Mouse (Mus musculus): Measurements from ENCODE around the gene Akr1a1. TPM values are rescaled to one million over a fixed set of nuclear protein-coding genes. Genes with fewer than 3 reads are reported as not detected.
A peak's percentile ranks its signal among the peaks of the same experiment; 100 is the strongest.
"Not testable (repeated sequence)": the region's sequence is repeated elsewhere in the genome, so short reads cannot be mapped to it uniquely, and the experiment has no call there.

The Akr1a1 gene
- 639 and 649 TPM in 2 replicates for total RNA-seq (2021)
- long read RNA-seq, experiment 1, transcript Akr1a1-201 (9 exons, 1,420 nt): major isoform, 596 of 630 reads
- long read RNA-seq, experiment 1, partial matches to known transcripts: 19 of 630 reads
- long read RNA-seq, experiment 1, other reads (novel, unspliced or antisense): 14 of 630 reads
- long read RNA-seq, experiment 2, transcript Akr1a1-201 (9 exons, 1,420 nt): major isoform, 413 of 449 reads
- long read RNA-seq, experiment 2, partial matches to known transcripts: 24 of 449 reads
- long read RNA-seq, experiment 2, other reads (novel, unspliced or antisense): 11 of 449 reads

DNA sequence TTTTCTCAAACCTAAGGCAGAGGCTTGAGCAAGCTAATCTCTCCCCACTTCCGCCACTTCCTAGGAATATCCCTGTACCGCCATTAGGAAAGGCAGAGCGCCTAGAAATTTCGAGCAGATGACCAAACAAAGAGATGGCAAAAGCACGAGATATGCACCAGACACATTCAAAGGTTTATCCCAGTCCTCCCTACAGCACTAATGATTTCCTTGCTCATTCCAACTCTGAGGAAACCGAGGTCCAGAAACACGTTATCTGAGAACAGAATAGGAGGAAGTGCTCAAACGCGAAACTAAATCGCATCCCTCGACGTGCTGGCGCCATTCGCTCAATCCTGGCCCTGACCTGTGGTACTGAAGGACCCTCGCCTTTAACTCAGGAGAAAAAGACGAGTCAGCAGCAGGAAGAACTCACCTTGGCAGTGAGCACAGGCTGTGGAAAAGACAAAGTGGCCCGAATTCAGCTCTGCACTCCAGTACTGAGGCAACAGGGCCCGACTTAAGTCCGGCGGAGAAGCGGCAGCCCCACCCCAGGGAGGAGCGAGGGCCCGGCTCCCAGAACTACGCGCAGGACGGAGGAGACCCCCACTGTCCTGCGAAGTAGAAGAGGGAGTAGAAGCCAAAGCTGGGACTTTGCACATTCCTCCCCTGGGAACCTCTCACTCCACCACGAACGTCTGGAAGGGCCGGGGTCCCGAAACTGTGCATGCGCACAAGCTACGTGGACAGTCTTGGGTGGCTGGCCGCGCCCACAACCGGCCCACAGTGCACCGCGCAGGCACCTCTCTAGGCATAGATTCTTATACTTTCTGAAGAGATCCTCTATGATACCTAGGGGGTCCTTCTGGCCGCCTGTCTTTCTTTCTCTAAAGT lies at the start of gene Akr1a1:
Gene Akr1a1, minus strand, starts transcription at position 757 of the 873 bp plus-strand sequence.
- DNase-seq: peak; percentile 95

DNA sequence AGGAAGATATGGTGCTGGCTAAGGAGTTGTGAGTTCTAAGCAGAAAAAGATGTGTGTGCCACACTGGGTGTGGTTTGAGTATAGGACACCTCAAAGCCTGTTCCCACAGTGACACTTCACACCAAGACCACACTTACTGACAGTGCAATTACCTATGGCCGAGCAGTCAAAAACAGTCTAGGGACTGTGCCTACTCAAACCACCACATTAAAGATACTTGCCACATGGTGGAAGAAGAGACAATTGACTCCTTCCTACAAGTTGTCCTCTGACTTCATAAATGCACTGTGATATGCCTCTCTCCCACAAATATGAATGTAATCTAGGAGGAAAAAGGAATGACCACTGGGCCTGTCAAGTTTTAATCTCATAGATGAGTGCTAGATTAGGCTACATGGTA lies 49.5 kb upstream of the Akr1a1 start:
- no peak for DNase-seq

DNA sequence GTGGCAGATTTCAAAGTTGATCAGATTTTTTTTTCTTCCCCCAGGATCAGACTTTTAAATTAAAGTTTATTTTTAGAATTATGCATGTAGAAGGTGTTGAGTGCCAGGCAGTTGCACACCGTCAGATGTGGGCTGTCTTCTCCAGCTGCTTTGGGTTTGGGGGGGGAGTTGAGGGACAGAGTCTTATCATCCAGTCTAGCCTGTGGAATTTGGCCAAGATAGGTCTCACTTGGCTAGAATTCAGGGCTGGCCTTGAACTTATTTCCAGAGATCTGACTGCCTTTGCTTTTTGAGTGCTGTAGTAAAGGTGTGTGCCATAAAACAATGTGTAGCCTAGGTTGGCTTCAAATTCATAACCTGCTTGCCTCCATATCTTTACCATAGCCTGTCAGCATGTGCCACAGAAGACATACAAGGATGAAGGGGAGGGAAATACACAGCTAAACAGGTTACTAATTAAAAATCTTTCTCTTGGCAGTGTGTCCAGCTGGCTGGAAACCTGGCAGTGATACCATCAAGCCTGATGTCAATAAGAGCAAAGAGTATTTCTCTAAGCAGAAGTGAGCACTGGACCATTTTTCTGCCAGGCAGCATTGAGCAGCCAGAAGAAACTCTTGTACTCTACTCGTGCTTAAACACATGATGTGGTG lies 47.3 kb upstream of the Akr1a1 start:
- DNase-seq: peak; percentile 60

DNA sequence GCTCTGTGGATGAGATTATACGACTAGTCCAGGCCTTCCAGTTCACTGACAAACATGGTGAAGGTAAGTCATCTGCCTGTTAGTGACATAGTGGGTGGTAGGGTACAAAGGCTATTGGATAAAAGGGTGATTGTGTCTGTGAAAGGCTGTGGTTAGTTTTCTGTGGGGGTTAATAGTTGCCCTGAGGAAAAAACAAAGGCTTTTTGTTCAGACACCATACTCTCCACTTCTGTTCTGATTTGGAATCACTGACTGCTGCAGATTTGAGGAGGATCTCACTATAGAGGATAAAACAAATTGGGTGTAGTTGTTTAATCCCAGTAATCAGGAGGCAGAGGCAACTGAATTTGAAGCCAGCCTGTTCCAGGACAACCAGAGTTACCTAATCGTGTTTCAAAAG lies 42.3 kb upstream of the Akr1a1 start:
- DNase-seq: no peak

DNA sequence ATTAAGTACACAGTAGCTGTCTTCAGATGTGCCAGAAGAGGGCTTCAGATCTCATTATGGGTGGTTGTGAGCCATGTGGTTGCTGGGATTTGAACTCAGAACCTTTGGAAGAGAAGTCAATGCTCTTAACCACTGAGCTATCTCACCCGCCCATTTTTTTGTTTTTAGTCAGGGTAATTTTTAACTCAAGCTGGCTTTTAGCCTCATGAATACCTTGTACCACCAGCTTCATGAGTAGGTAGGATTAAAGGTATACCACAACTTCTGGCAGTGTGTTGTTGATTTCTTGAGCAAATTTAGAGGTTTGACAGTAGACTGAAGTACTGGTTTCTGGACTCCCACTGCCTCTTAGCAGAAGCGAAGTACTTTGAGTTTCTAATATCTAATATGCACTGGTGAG lies 40.7 kb upstream of the Akr1a1 start:
- no peak for DNase-seq

DNA sequence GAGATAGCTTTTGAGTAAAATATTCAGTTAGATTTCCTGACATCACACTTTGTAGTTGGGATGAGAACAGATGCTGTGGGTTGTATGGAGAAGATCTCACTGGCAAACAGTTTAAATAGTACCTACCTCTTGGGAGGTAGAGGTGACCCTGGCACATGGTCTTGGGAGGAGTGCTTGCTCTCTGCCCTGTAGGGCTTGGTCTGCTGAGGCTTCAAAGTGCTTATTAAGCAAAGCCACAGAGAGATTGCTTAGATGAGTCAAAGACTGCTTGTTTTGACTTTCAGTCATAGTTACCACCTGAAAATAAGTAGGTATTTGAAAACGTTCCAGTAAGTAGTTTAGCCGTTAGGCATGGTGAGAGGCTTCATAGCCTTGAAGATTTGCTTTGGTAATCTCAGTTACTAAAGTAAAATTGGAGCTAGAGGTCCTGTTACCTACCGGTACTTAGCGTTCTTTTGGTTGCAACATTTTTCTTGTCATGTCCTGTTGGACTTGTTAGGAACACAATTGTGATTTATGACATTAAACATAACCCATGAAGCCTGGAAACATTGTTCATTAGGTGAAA lies 37.9 kb upstream of the Akr1a1 start:
- DNase-seq: no peak

DNA sequence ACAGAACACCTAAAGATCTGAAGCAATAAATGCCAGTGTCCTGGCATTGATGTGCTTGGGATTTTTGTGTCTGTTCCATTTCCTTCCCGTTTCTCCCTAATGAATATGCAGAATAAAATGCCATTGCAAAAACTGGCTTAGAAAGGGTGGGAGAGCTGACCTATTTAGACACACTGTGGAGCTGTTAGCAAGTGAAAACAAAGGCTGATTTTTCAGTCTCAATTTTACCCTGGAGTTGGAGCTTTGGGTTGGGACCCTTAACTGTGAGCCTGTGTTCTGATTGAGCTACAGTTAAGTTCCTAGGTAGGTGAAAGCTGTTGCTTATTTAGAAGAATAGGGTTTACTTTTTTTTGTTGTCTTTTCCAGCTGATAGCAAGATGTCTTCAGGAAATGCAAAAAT lies 35.6 kb upstream of the Akr1a1 start:
- no peak for DNase-seq

DNA sequence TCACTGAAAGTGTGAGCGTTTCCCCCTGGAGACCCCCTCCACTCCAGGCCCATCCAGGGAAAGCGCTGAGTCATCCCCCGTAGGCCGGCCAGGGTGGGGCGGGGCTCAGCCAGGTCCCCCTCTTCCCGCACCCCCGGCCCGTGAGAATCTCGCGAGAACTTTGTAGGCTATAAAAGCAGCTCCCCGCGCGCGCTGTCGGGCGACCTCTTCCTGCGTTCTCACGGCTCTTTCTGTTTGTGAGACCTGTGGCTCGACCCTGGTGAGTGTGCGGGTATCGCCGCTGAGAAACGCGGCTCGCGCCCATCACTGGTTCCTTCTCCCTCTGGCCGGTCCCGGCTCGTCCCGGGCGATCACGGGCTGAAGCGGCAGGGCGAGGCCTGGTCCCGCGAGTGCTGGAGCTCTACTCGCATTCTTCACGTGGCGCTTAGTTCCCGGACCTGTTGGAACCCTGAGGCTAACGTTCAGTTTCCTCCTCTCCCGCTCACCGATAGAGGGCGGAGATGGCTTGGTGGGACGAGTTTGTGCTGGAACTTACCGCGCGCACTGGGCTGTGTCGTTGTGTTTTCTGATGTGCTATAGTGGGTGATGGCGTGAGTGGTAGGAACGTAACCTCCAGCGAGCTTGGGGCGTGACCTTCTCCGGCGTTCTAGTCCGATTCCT lies 34.1 kb upstream of the Akr1a1 start, which contains the start of gene Prdx1:
Gene Prdx1, plus strand, starts transcription at position 143 of the 660 bp plus-strand sequence.
- peak; percentile 99 for DNase-seq

DNA sequence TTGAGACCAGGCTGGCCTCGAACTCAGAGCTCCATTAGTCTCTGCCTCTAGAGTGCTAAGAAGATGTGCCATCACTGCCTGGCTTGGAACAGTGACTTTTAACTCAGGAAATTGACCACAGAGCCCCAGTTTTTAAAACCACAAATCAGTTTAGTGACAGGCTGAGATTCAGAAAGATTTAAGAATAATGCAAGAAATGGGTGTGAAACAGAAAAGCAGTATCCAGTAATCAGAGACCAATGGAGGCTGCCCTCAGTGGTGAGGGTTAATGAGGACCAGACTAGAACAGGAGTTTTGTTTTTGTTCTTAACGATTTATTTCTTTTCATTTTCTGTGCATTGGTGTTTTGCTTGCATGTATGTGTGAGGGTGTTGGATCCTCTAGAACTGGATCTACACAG lies 33.2 kb upstream of the Akr1a1 start:
- DNase-seq: no peak

DNA sequence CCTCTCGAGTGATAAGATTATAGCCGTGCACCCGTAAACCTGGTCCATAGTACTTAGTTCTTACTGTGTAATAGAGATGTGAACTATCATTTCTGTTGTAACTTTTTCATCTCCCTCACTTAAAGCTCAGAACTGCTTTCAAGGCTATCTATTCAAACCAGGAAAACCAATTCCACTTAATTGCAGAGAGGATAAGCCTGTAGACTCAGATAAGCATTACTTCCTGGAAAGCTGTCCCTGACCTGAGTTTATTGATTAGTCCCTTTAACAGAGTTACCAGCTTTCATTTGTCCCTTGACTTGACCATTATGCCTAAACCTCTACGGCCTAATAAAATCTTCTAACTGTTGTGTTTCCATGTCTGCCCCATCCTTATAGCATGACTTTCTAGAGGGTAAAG lies 32.5 kb upstream of the Akr1a1 start:
- DNase-seq: no peak

DNA sequence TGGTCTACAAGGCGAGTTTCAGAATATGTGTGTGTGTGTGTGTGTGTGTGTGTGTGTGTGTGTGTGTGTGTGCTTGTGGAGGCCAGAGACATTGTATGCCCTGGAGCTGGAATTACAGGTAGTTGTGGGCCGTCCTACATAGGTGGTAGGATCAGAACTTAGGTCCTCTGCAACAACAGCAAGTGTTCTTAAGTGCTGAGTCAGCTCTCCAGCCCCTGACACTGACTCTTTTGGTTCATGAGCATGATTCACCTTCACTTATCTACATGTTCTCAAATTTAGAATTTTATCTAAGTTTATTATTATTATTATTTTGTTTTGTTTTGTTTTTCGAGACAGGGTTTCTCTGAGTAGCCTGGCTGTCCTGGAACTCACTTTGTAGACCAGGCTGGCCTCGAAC lies 29.0 kb upstream of the Akr1a1 start:
- not testable (repeated sequence) for DNase-seq

DNA sequence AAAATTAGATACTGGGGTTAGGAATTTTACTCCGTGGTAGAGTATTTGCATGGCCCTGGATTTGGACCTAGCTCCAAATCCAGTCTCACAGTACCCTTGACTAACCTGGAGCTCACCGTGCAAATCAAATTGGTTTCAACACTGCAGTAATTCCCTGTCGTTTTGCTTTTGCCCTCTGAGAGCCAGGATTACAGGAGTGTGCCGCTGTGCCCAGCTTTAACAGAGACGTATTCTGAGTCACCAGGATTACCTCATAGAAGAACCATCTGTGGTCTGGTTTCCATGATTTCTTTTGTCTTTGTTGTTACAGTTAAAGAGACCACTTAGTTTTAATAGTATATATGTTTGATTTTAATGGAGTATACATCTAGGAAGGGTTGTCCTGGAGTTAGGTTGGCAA lies 27.7 kb upstream of the Akr1a1 start:
- peak; percentile 31 for DNase-seq

DNA sequence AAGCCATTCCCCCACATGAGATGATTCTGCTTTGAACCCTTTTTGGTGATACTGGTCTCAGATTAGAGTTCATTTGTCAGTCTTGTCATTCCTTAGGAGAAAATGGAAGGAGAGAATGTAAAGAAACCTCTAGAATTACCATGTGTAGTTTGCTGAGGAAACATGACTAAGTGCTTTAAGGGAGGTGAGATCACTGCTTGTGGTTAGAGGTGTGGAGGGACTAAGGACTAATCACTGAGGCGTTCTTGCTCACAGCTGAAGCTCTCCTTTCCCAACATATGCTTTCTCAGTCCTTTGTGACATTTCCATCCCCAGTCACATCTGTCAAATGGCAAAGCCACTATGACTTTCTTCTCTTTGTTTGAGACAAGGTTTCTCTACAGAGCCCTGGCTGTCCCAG lies 26.3 kb upstream of the Akr1a1 start:
- DNase-seq: no peak

DNA sequence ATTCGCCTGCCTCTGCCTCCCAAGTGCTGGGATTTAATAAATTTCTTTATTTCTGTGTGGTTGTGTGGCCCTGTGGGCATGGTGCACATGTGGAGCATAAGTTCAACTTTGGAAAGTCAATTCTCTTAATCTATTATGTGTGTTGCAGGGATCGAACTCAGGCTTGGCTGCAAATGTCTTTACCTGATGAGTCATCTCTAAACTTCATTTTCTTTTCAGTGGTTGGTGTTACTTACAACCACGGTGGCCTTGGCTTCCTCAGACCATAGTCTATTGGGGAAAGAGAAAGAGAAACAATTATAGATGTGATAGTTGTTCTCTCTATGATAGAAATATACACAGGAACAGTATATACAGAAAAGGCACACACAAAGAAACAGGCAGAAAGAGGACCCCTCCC lies 24.5 kb upstream of the Akr1a1 start:
- no peak for DNase-seq

DNA sequence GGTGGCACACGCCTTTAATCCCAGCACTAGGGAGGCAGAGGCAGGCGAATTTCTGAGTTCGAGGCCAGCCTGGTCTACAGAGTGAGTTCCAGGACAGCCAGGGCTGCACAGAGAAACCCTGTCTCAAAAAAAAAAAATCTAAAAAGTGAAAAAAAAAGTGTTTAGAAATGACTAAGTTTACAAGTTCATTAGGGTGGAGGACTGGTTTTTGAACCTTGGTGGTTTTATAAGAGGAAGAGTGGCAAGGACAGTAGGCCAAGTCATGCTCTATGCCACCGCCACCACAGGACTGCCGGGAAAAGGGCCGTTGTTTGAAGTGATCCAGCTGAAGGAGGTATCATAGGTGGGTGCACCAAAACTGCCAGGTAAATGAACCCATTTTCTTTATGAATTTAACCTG lies 23.3 kb upstream of the Akr1a1 start:
- DNase-seq: not testable (repeated sequence)

DNA sequence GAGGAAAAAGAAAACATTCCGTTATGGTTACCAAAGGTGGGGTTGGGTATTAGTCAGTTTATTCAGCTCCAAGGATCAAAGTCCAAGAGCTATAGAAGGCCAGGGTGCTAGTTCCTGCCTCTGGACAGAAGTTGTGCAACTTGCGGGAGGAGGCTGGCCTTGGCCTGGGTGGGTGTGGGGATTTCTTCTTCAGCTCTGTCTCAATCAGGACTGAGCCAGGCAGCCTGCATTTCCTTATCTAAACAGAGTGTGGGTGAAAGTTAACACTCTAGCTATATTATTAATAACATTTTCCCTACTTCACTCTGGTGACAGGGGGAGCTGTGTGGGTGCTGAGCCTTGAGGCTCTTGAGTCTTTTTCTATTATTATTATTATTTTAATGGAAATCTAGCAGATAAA lies 21.3 kb upstream of the Akr1a1 start:
- DNase-seq: peak; percentile 86

DNA sequence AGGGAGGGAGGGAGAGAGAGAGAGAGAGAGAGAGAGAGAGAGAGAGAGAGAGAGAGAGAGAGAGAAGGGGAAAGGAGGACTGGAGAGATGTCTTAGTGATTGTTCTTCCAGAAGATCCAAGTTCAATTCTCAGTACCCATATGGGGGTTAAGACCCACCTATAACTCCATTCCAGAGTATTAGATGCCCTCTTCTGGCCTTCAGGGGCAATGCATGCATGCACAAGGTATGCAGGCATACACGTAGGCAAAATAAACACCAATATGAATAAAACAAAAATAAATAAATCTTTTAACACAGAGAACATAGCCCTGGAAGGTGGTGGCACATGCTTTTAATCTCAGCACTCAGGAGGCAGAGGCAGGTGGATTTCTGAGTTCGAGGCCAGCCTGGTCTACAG lies 17.8 kb upstream of the Akr1a1 start:
- DNase-seq: peak; percentile 38

DNA sequence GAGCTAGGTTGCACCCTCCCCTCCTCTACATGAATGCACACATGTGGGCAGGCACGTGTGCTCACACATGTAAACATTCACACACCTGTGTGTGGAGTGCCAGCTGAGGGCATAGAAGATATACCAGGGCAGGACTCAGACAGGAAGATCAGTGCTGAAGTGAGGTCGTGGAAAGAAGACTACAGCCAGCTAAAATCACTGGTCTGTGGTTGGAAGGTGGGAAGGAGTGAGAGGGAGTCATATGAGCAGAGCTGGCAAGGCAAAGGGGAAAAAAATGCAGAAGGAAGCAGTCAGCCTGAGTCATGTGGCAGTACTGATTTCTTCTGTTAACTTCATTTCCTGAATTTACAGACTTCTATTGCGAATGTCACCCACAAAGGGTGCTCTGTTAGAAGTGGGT lies 16.7 kb upstream of the Akr1a1 start:
- no peak for DNase-seq

DNA sequence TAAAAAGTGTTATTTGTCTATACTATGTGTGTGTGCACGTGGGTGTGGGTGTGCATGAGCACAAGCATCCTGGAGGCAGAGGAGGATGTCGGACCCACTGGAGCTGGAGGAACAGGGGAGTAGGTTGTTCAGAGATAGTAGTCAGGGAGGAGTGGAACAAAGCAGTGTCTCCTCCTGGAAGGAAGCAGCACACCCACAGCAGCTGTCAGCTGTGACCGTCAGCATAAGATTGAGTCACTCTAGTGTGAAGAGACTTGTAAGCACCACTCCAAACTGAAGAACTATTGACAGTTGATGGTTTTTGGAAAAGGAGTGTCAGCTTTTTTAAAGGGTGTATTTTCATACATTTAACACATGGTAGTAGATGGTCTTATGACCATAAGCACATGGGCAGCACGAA lies 15.1 kb upstream of the Akr1a1 start:
- DNase-seq: no peak

DNA sequence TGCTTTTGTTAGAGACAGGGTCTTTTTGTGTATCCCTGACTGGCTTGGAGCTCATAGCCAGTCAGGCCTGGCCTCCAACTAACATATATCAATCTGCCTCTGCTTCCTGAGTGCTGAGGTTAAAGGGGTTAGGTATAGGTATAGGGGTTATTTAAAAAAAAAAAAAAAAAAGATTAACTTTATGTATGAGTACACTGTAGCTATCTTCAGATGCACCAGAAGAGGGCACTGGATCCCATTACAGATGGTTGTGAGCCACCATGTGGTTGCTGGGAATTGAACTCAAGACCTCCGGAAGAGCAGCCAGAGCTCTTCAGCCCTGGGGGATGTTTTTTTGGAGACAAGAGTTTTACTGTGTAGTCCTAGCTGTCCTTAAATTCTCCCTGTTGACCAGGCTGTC lies 10.5 kb upstream of the Akr1a1 start:
- no peak for DNase-seq

DNA sequence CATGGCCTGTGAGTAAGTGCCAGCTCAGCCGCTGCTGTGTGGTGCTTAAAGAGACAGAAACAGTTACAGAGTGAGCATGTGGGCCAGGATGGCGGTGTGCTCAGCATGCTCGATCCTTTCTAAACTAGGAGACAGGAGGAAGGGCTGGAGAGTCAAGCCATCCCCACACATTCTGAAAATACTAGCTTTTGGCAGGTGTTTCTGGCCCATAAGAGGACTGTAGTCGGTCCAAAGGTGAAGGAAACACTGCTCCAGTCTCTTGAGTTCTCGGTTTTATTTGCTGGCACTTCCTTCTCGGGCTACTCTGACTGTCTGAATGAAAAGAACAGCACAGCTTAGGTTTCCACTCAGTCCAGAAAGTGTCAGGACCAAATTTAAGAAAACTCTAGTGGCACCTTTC lies 9.3 kb upstream of the Akr1a1 start:
- no peak for DNase-seq

DNA sequence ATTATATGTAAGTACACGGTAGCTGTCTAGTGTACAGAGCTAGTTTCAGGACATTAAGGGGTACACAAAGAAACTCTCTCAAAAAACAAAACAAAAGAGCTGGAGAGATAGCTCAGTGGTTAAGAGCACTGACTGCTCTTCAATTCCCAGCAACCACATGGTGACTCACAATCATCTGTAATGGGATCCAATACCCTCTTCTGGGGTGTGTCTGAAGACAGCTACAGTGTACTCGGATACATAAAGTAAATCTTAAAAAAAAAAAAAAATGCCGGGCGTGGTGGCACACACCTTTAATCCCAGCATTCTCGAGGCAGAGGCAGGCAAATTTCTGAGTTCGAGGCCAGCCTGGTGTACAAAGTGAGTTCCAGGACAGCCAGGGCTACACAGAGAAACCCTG lies 8.4 kb upstream of the Akr1a1 start:
- DNase-seq: not testable (repeated sequence)
